Mouse (Mus musculus) heart, adult 8-10 months (tissue): ENCODE results near the gene Papola. TPM values are rescaled to one million over a fixed set of nuclear protein-coding genes. Genes with fewer than 3 reads are reported as not detected.

Experiments
- DNase-seq: peaks from one replicate; pipeline ENCODE4 v3.0.0; 2022; ENCODE audit warnings: low spot score
- total RNA-seq, 4 experiments: library from RNA; stranded (reverse); gene quantifications; 2 replicates each; pipeline ENCODE4 v1.2.4; 2022

Papola gene
- total RNA-seq: 100 to 1,000 TPM; 106 to 123 (median 114) TPM

- peak; percentile 83 for DNase-seq
Observed at GRCm38 (mm10) chr12:105784196-105784999, at the start of gene Papola. Papola (plus strand) TSS chr12:105784694.

DNA sequence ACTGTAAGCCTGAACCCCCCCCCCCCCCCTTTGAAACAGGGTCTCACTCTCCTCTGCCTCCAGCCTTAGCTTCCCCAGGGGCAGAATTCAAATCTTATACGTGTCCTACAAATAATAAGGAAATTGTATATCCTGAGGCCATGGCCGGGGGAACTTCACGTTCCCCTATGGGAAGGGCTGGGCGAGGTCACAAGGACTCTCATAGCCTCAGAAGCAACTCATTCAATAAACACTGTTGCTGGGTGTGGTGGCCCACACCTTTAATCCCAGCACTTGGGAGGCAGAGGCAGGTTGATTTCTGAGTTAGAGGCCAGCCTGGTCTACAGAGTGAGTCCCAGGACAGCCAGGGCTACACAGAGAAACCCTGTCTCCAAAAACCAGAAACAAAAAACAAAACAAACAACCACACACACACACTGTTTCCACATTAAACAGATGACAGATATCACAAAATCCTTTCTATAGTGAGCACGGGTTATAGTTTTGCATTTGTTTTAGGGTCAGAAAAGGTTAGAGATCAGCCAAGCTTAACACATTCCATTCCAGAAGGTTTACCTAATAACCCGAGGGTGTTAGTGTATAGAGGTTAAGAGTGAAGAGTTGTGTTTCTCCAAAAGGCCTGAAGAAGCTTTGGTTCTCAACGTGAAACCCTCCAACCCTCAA, 49.1 kb upstream of the Papola start:
- DNase-seq: no peak

GRCm38 (mm10) chr12:105735889-105736251, 48.6 kb upstream of the Papola start:
- DNase-seq: no peak

GRCm38 (mm10) chr12:105738316-105739096, 46.0 kb upstream of the Papola start:
- no peak for DNase-seq

DNA sequence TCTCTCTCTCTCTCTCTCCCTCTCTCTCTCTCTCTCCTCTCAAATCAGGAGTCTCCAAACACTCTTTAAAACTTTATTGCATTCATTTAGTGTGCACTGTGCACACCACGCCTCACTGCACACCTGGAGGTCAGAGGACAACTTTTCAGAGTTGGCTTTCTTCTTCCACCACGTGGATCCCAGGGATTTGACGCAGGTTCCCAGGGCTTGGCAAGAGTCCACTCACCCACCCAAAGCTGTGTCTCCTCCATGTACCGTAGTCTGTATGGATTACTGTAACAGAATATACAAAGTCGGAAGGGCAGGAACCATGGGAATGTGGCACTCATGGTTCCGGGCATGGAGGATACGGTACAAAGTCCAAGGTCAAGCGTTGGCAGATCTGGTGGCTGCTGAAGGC, 44.8 kb upstream of the Papola start:
- no peak for DNase-seq

DNA sequence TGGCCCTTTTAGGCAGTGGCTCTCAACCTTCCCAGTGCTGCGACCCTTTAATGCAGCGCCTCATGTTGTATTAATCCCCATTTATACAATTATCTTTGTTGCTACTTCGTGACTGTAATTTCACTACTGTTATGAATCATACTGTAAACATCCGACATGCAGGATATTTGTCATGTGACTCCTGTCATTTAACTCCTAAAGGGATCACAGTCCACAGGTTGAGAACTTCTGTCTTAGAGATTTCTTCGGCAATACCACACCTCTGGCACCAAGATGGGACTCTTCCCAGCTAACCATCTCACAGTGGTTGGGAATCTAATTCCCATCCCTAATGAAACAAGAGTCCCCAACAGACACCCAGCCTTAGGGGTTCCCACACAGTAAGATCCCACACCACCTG, 36.4 kb upstream of the Papola start:
- DNase-seq: no peak

- no peak for DNase-seq
Observed at GRCm38 (mm10) chr12:105753813-105754212, 30.7 kb upstream of the Papola start.

GRCm38 (mm10) chr12:105757816-105758497, 26.5 kb upstream of the Papola start:
- no peak for DNase-seq

DNA sequence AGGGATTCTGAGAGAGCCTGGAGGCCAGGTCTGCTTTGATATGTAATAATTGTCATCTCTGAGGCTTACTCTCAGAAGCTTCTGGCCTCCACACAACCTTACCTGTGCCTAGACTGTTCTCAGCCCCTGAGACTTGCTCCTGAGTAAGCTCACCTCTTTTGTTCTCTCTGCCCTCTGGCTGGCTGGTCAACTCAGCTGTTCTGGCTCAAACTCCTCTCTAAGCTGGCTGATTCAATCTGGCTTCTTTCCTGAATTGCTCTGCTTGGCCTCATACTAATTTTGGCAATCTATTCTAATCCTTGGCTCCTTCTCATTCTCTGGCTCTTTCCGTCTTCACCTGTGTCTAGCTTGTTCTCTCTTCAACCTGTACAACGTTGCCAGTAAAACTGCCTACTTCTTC, 25.6 kb upstream of the Papola start:
- no peak for DNase-seq

GRCm38 (mm10) chr12:105759849-105760478, 24.5 kb upstream of the Papola start:
- DNase-seq: no peak

- no peak for DNase-seq
Observed at GRCm38 (mm10) chr12:105761171-105761570, 23.3 kb upstream of the Papola start.

GRCm38 (mm10) chr12:105761629-105762028, 22.9 kb upstream of the Papola start:
- no peak for DNase-seq

- no peak for DNase-seq
Observed at GRCm38 (mm10) chr12:105769700-105770099, 14.8 kb upstream of the Papola start.

- no peak for DNase-seq
Observed at GRCm38 (mm10) chr12:105774871-105775270, 9.6 kb upstream of the Papola start.

DNA sequence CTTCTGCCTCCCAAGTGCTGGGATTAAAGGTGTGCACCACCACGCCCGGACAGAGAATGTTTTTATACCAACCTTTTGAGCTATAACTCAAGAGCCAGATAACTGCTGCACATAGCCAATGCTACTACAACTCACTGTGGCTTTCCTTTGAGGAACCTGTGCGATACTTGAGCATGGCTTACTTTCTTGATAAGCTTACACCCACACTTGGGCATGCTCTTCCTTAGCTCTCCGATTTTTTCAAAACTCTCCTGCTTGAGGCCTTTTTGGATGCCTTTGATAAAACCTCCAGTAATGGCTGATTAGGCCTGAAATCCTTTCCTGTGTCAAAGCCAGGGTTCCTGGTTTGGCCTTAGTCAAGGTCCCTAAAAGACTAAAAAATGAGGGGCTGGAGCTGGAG, 6.8 kb upstream of the Papola start:
- no peak for DNase-seq

GRCm38 (mm10) chr12:105785000-105785774, 693 bp downstream of the Papola start:
- DNase-seq: peak; percentile 68

- no peak for DNase-seq
Observed at GRCm38 (mm10) chr12:105786113-105786512, 1.6 kb downstream of the Papola start.

GRCm38 (mm10) chr12:105787626-105788025, 3.1 kb downstream of the Papola start:
- no peak for DNase-seq

DNA sequence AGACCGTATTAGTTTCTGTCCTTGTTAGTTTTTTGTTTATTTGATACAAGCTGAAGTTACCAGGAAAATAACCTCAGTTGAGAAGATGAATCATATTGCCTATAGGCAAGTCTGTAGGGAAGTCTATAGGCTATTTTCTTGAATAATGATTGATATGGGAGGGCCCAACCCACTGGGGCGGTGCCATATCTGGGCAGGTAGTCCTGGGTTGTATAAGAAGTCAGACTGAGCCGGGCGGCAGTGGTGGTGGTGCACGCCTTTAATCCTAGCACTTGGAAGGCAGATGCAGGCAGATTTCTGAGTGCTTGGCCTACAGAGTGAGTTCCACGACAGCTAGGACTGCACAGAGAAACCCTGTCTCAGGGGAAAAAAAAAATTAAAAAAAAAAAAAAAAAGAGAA, 5.4 kb downstream of the Papola start:
- no peak for DNase-seq

- DNase-seq: no peak
Observed at GRCm38 (mm10) chr12:105794896-105795295, 10.4 kb downstream of the Papola start.

DNA sequence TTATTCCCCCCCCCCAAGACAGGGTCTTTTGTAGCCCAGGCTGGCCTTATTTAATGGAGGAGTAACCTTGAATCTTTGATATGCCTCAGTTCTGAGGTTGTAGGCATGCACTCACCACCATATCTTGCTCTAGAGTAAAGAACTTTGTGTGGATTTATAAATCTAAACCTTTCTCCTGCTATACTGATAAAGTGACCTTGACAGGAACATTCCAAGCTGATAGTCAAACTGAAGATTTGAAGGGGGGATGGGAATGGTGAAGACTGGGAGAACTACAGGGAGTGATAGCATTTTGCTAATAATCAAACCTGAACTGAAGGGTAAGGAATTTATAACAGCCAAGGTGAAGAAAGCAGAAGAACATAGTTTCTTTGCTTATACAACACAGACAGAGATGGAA, 13.5 kb downstream of the Papola start:
- no peak for DNase-seq
